Mouse (Mus musculus) kidney, adult 2 months (tissue): ENCODE data around the gene Galnt9. TPM values are rescaled to one million over a fixed set of nuclear protein-coding genes. Genes with fewer than 3 reads are reported as not detected.

ENCODE experiments used
- DNase-seq: peaks from one replicate; pipeline ENCODE4 v3.0.0; 2021
- H3K27ac ChIP-seq: fragments of 200-500 bp; 2 replicates; pipeline ENCODE4 v1.5.1; 2012; ENCODE audit warnings: low read depth, low read length, control low read depth, inconsistent platforms; ENCODE audit not compliant: insufficient read depth
- H3K27me3 ChIP-seq: fragments of 200-500 bp; replicated peaks from 2 replicates; pipeline ENCODE4 v1.6.1; 2012; ENCODE audit warnings: mild to moderate bottlenecking, moderate library complexity, low read length, inconsistent platforms; ENCODE audit not compliant: control insufficient read depth, insufficient read depth
- H3K36me3 ChIP-seq: fragments of 200-500 bp; 2 replicates; pipeline ENCODE4 v1.6.1; 2012; ENCODE audit warnings: mild to moderate bottlenecking, moderate library complexity, low read length, inconsistent platforms; ENCODE audit not compliant: control insufficient read depth, insufficient read depth
- H3K4me1 ChIP-seq: fragments of 200-500 bp; 2 replicates; pipeline ENCODE4 v1.6.1; 2011; ENCODE audit warnings: low read length; ENCODE audit not compliant: control insufficient read depth, insufficient read depth
- H3K4me3 ChIP-seq: fragments of 200-500 bp; 2 replicates; pipeline ENCODE4 v1.5.1; 2011; ENCODE audit warnings: mild to moderate bottlenecking, low read depth, low read length, control low read depth; ENCODE audit not compliant: insufficient read depth
- CTCF ChIP-seq: fragments of 200-500 bp; conservative IDR thresholded peaks from 2 replicates; pipeline ENCODE4 v1.5.1; 2011; ENCODE audit warnings: low read depth, mild to moderate bottlenecking, control low read depth, low read length, moderate library complexity, mixed read lengths; ENCODE audit not compliant: insufficient read depth, insufficient read length
- POLR2A ChIP-seq: fragments of 200-500 bp; IDR thresholded peaks from one replicate; pipeline ENCODE4 v1.6.1; 2011; ENCODE audit warnings: low read depth, low read length, control low read depth
- WGBS: fragments of 180-500 bp; shearing (Covaris S2); methylation state at CpG from one replicate; pipeline ENCODE4 v1.1.7; 2018; 5-methylcytosine and 5-hydroxymethylcytosine counted together
- polyA plus RNA-seq: library from polyadenylated mRNA; depleted of rRNA; stranded (reverse); fragments of >200 nt; gene quantifications from 2 replicates; pipeline ENCODE4 v1.2.3, GENCODE M21; 2012; rRNA removed

Gene Galnt9
- polyA plus RNA-seq: 0.50 and 0.61 TPM in 2 replicates

DNA sequence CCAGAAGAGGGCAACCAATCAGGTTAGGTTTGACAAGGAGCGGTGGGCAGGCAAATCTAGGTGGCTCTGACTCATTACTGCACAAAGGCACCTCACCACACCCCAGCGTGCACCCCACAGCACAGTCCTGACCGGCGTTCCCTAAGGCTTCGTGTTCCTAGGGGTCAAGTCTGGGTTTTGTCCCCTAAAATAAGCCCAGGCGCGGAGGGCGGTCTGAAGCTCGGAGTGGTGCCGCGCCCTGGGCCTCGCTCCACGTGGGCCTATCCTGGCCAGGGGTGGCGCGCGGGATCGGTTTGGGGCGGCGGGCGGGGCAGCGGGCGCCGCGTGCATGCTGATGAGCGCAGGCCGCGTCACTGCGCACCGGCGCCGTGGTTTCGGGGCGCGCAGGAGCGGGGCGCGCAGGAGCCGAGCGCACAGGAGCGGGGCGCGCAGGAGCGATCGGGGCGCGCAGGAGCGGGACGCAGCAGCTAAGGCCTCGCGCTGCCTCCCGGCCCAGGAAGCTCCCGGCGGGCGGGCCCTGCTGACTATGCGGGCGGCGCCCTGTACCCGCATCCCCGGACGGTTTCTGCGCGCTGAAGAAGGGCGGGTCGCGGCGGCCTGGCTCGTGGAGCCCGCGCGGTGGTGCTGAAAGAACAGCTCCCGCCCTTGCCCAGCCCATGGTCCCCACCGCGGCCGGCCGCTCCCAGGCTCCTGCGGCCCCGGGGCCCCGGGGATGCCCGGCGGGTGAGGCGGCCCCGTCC lies at the start of gene Galnt9:
Galnt9 (plus strand) TSS at position 405 of the 740 bp plus-strand sequence.
- Histone ChIP-seq H3K27ac (no peak within 1 kb of the TSS), H3K27me3 (no peaks in the 10 kb centered on the region), H3K36me3 (no peaks in the 10 kb centered on the region), H3K4me3 (no peak within 1 kb of the TSS), H3K4me1 (no peaks in the 10 kb centered on the region)
- TF ChIP-seq CTCF: no peak
- TF ChIP-seq POLR2A: no peak
- peak; percentile 37 for DNase-seq
- WGBS: 1% methylated on average over 82 of the region's 82 CpGs

- Histone ChIP-seq H3K4me3 (no peak overlapping the region), H3K36me3 (no peaks in the 10 kb centered on the region), H3K27me3 (no peaks in the 10 kb centered on the region), H3K4me1 (no peaks in the 10 kb centered on the region; the same call in 1 of the 2 replicates), H3K27ac (peak overlapping the region; percentile 32)
- peak; percentile 28 for DNase-seq
- 58% methylated on average over 4 of the region's 4 CpGs for WGBS
- TF ChIP-seq CTCF (no peak), POLR2A (no peak)
Measured at GRCm38 (mm10) chr5:110494396-110494795, 49.8 kb upstream of the Galnt9 start.

GRCm38 (mm10) chr5:110495051-110495450 lies 49.1 kb upstream of the Galnt9 start:
- no peak overlapping the region; the same call in 1 of the 2 replicates for H3K27ac ChIP-seq

DNA sequence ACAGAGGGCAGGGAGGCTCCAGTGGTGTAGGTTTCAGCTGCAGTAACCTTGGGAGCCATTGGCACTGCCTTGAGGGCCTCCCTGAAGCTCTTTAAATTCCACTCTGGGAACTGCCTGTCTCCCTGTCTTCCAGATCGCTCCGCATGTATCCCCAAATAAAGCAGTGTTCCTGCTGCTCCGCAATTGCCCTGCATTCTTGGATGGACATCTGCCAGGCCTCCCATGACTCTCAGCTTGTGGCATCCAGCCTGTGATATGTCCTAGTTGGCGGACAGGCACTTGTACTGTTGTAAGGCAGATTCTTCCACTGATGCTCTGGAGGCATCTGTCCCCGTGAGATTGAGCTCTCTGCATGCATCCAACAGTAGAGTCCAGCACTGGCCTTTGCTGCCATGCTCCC lies 46.6 kb upstream of the Galnt9 start:
- H3K4me3 ChIP-seq: no peak overlapping the region
- no peak for DNase-seq
- no peak overlapping the region for H3K27ac ChIP-seq
- H3K4me1 ChIP-seq: no peaks in the 10 kb centered on the region; the same call in 1 of the 2 replicates
- H3K27me3 ChIP-seq: no peaks in the 10 kb centered on the region
- no peak for TF ChIP-seq CTCF
- no peak for TF ChIP-seq POLR2A
- 80% methylated on average over 5 of the region's 5 CpGs for WGBS
- H3K36me3 ChIP-seq: no peaks in the 10 kb centered on the region

More at GRCm38 (mm10) chr5:110495051-110495450, 49.1 kb upstream of the Galnt9 start:
- WGBS: 83% methylated on average over 6 of the region's 6 CpGs
- TF ChIP-seq POLR2A (no peak), CTCF (no peak)
- no peak overlapping the region for H3K4me3 ChIP-seq
- H3K27me3 ChIP-seq: no peaks in the 10 kb centered on the region
- no peaks in the 10 kb centered on the region for H3K36me3 ChIP-seq
- H3K4me1 ChIP-seq: no peaks in the 10 kb centered on the region; the same call in 1 of the 2 replicates
- DNase-seq: peak; percentile 49

- Histone ChIP-seq H3K27ac (no peak overlapping the region), H3K4me3 (no peak overlapping the region), H3K36me3 (no peaks in the 10 kb centered on the region), H3K4me1 (no peaks in the 10 kb centered on the region; the same call in 1 of the 2 replicates), H3K27me3 (no peaks in the 10 kb centered on the region)
- TF ChIP-seq POLR2A (no peak), CTCF (no peak)
- DNase-seq: no peak
- WGBS: 16% methylated on average over 10 of the region's 10 CpGs
Measured at GRCm38 (mm10) chr5:110498071-110498470, 46.1 kb upstream of the Galnt9 start.

DNA sequence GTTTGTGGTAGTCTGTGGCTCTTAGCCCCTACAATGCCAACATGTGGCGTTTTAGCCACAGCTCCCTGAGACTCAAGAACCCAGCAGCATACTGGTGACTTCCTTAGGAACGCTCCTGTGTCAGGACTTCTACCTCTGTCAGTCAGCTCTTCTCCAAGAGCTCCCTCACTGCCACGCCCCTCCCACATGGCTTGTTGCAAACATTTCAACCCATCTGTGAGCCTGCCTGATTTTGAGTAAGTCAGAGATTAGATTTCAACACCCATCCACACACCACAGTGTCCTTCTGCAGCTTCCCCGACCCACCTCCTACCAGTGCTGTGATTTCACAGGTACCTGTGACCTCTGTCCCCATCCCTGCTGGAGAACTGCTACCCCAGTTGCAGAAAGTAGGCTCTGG lies 43.9 kb upstream of the Galnt9 start:
- TF ChIP-seq POLR2A (no peak), CTCF (no peak)
- 66% methylated on average over 4 of the region's 4 CpGs for WGBS
- DNase-seq: no peak

GRCm38 (mm10) chr5:110503361-110503760 lies 40.8 kb upstream of the Galnt9 start:
- no peak for DNase-seq

More for the DNA sequence above, 43.9 kb upstream of the Galnt9 start:
- no peaks in the 10 kb centered on the region for H3K4me1 ChIP-seq
- no peak overlapping the region for H3K27ac ChIP-seq
- no peaks in the 10 kb centered on the region for H3K36me3 ChIP-seq
- no peak overlapping the region for H3K4me3 ChIP-seq
- H3K27me3 ChIP-seq: no peaks in the 10 kb centered on the region

More at GRCm38 (mm10) chr5:110503361-110503760, 40.8 kb upstream of the Galnt9 start:
- Histone ChIP-seq H3K27me3 (no peaks in the 10 kb centered on the region), H3K27ac (no peak overlapping the region), H3K4me3 (no peak overlapping the region), H3K4me1 (no peaks in the 10 kb centered on the region), H3K36me3 (no peaks in the 10 kb centered on the region)
- 88% methylated on average over 3 of the region's 3 CpGs for WGBS
- TF ChIP-seq POLR2A (no peak), CTCF (no peak)
